Mouse (Mus musculus) fat pad, adult 2 months (tissue): ENCODE measurements around the gene Cacng7.

ENCODE experiments used
- DNase-seq: peaks from one replicate; pipeline ENCODE4 v3.0.0-alpha.2; 2011; ENCODE audit warnings: low read depth, low spot score; ENCODE audit errors: extremely low read depth

Cacng7 gene

DNA sequence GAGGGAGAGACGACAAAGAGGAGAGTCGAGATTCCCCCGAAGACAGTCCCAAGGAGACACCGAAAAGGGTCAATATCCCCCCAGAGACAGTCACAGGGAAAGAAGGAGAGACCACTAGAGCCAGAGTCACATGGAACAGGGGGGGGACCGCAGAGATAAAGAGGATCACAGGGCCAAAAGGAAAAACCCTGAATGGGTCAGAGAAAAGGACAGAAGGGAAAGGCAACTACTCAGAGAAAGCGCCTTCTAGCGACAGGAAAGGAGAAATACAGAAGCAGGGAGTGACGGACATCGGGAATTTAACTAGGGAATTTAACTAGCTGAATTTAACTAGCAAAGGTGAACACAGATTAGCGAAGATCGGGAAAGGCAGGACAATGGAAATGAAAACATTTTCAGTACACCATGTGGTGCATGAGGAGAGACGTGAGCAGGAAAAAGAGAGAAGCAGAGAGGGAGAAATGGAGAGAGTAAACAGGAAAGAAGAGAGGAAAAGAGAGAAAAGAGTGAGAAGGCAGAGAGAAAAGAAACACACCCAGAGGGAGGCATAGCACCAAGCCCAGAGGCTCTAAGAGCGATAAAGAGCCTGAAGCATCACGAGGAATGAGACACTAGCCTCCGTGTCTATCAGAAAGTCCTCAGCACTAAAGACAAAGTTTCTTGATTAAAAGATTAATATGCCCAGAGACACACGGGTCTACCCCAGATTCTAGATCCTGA is 30.0 kb upstream of the Cacng7 start:
- no peak for DNase-seq

DNA sequence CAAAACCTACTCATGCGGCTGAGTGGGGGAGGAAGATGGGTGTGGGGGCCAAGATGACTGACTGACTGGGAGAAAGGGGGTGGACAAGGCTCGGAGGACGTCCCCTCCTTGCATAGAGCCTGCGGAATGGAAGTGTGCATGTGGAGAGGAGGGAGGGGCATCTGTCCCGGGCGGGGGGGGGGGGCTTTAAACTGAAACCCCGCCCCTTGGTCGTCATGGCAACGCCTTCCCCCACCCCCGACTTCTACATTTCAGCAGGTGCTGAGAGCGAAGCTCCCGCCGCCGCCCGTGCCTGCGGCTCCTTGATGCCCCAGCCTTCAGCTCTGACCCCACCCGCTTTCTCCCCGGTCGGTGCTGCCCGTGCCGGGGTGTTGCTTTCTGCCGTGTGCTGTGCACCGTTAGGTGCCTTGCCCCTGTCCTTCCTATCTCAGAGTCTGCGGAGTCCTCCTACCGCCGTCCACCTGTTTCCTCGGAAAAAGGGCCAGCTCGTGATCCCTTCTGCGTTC is 29.4 kb upstream of the Cacng7 start:
- DNase-seq = no peak

DNA sequence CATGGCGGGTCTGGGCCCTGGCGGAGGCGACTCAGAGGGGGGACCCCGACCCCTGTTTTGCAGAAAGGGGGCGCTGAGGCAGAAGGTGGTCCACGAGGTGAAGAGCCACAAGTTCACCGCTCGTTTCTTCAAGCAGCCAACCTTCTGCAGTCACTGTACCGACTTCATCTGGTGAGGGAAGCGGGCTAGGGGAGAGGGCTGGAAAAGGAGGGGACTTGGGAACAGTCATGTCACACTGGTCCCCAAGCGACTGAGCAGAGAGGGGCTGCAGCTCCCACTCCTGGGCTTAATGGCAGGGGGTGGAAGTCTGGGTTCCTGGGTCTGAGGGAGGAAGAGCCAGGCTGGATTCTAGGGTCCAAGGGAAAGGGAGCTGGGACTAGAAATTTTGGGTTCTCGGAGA is 29.0 kb upstream of the Cacng7 start:
- DNase-seq = no peak

DNA sequence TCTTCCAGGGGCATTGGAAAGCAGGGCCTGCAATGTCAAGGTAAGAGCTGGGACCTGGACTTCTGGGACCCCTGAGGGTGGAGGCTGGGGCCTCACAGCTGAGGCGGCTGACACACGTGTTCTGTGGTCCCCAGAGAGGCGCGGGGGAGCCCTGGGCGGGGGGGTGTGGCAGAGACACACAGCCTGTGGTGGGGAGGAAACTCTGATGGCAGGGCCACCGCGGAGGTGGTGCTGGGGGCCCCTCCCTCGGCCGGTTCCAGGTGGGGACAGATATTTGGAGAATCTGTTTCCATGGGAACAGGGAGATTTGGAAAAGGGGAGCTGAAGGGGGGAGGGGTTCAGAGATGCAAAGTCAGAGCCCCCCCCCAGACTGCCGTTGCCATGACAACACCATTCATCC is 28.5 kb upstream of the Cacng7 start:
- no peak for DNase-seq

DNA sequence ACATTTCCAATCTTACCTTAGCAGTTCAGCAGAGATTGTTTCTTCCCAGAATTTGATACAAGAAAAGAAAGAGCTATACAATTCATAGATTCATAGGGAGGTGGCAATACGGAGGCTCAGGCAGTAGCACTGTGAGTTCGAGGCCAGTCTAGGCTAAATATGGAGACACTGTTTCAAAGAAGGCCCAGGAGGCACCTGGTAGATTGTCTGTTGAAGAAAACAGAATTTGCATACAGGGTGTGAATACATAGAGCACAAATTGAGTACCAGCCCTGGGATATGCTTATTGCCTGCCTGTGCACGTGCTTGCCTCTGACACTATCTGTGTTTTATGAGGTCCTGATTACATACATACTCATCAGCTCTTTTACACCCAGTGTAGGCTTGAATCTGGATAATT is 26.4 kb upstream of the Cacng7 start:
- no peak for DNase-seq

DNA sequence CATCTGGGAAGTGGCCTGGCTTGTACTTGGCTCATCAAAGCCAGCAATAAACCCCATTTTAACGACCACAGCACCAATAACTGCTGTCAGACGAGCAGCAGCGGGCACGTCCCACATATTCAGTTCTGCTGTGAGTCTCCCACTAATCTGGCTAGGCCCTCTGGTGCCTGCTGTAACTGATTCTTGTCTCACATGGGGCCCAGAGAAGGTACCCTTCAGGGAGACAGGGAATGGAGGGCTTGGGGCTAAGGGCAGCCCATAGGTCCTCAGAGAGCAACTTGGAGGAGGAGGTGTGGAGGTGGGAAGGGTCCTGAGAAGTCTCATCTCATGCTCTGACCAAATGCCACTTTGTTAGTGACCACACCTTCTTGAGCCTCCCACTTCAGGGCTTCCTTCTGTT is 24.1 kb upstream of the Cacng7 start:
- no peak for DNase-seq

DNA sequence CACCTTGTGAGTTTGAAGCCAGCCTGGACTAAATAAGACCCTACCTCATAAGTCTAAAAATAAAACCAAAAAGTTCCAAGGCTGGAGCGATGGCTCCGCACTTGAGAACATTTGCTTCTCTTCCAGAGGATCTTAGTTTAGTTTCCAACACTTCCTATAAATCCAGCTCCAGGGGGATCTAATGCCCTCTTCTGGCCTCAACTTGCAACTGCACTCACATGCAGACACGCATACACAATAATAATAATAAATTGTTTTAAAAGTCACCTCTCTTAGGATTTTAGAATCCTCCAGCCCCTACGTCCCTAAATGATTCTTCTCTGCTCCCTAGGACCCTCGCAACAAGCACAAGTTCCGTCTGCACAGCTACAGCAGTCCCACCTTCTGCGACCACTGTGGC is 22.5 kb upstream of the Cacng7 start:
- DNase-seq = no peak

DNA sequence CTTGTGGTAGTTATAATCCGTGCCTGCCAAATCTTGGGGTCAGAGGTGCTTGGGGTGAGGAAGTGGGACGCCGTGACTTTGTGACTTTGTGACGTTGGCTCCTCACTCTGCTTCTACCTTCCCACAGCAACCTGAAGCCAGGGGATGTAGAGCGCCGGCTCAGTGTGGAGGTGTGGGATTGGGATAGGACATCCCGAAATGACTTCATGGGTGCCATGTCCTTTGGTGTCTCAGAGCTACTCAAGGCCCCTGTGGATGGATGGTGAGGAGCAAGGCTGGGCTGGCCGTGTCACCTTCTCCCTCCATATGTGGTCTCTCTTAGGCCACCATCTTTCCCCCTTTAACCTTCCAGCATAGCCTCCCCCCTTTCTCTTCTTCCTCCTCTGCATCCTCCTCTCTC is 19.2 kb upstream of the Cacng7 start:
- DNase-seq = no peak

DNA sequence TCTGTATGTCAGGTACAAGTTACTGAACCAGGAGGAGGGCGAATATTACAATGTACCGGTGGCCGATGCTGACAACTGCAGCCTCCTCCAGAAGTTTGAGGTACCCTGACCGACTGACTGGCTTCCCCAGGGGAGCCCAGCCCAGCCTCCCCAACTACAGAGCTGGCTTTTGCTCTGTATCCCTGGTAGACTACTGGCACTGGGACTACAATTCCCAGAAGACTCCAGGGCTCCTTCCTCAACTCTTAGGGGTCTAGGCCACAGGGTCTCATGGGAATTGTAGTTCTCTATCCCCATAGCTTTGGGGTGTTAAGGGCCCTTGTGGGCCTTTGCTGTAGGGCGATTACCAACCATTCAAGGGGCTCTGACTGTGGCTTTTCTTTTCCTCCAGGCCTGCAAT is 18.6 kb upstream of the Cacng7 start:
- no peak for DNase-seq

DNA sequence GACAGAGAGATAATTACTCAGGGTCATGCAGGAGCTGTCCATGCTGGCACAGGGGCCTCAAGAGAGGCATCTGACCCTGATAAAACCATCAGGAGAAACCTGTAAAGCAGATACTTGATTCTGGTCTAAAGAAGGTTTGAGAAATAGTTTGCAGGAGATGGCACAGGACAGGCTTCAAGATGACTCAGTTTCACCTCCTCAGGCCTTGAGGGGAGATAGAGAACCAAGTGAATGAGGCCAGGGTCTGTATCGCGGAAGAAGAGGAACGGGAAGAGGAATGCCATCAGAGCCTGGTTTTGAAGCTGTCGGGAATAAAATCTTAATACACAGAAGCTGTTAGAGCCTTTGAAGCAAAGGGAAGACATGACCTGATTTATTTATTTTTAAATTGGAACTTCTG is 15.1 kb upstream of the Cacng7 start:
- no peak for DNase-seq

DNA sequence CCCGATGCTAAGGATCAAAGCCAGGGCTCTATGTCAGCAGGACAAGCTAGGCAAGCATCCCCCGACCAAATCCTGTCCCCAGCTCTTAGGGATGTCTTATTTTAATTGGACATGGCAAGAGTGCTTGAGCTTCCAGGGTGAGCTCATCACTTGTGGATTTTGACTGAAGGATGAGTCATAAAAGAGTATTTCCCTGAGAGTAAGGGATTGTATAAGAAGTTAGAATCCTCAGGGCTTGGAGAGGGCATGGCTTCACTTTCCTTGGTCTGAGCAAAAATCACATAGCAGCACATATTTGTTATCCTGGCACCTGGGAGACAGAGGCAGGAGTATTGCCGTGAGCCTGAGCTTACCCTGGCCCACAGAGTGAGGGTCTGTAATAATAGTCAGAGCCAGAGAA is 11.9 kb upstream of the Cacng7 start:
- DNase-seq = no peak

DNA sequence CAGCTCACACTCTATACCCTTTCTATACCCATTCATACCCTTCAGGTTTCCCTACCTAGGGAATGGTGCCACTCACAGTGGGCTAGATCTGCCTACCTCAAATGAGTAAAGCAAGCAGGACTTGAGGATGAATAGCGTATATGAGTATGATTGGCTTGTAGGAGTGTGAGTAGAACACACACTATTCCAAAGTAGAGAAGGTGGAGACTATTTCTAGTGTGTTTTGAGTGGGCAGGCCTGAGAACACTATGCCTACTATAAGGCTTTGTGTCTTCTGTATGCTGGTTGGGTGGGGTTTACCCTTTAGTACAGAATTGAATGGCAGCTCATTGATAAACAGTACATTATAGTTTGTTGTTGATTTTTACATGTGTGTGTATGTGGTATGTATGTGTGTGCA is 8.9 kb upstream of the Cacng7 start:
- DNase-seq = no peak

DNA sequence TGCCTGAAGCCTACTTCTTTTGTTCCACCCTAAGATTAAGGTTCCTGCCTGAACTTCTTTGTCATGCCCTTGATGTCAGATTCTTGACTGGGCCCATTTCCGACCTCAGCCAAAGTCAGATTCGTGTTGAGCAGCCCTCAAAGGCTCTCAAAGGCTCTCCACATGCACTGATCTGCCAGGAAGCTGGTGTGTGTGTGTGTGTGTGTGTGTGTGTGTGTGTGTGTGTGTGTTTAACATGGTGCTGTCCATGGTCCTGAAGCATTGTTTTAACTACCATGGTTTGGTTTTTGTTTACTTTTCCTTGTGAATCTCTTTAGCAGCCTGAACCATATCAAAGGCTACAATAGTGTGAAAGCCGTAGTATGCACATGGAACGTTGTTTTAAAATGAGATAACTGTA is 4.8 kb upstream of the Cacng7 start:
- no peak for DNase-seq

DNA sequence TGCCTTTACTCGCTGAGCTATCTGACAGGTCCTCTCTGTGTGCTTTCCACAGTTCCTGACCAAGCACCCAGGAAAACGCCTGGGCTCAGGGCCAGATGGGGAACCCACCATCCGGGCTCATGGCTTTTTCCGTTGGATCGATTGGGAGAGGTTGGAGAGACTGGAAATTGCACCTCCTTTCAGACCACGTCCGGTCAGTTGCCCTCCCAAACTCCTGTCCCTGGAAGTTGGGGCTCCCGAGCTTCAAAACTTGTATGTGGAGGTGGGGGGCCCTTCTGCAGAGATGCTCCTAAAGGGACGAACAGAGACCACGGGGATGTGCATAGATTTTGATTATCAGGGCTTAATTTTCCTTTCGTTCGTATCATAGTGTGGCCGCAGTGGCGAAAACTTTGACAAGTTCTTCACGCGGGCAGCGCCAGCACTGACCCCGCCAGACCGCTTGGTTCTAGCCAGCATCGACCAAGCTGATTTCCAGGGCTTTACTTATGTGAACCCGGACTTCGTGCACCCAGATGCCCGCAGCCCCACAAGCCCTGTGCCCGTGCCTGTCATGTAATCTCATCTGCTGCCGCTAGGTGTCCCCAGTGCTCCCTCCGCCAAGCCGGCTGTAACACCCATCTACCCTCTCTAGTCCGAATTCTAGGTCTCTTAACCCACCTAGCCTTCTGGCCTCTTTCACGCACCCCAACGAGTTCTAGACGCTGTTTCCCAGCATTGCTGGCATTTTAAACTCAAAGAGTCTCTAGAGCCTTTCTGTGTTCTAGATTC is 2.8 kb upstream of the Cacng7 start:
- DNase-seq = no peak

DNA sequence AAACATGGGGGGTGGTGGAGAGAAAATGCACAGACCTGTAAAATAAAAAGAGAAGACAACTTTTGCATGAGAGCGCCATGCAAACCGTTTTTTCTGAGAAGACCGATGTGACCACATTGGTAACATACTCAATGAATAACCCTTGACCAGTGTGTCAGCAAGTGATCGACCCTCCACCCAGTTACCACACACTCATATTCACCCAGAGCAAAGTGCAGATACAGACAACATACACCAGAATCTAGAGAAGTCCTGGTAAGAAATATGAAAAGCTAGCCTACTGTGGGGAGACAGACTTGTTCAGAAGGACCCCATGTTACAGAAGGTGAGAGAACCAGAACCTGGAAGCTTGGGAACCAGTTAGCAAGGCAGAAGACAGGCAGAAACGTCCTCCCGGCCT is 1.6 kb upstream of the Cacng7 start:
- no peak for DNase-seq

DNA sequence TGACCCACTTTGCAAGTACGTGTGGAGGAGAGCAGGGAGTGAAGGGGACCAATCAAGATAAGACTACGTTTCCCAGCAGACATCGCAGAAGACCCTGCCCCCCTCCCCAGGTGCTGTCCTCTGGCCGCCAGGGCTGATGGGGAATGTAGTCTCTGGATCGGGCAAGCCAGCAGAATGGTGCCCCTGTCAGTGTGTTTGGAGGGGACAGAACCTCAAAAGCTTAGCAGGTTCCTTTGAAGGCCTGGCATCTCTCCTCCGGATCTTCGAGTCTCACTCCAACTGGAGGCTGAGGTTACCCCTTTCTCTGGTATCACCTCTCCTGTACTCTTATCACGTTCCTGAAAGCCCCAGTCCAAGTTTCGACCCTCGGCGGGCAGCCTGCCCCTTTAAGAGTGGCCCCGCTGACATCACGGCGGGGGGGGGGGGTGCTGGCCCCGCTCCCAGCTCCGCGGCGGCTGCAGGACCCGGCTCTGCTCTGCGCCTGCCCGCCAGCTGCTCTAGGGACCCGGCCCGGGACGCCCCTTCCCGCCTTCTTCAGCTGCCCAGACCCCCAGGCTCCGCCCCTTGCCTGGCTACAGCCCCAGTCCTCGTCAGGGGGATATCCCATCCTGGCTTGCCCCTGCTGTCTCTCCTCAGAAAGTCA is 1.1 kb upstream of the Cacng7 start:
- DNase-seq = no peak

DNA sequence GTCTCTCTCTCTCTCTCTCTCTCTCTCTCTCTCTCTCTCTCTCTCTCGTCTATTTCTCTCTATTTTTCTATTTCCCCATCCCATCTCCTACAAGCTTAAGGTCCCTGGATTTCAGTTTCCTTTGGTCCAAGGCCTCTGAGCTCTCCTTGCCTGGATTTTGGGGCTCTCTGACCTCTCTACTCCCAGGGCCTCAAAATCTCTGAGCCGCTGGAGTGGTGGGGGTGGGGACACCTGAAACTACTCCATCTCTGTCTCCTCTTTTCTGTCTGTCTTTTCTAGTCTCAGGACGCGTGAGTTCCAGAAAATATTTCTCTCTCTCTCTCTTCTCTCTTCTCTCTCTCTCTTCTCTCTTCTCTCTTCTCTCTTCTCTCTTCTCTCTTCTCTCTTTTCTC is 535 bp upstream of the Cacng7 start:
- no peak for DNase-seq

DNA sequence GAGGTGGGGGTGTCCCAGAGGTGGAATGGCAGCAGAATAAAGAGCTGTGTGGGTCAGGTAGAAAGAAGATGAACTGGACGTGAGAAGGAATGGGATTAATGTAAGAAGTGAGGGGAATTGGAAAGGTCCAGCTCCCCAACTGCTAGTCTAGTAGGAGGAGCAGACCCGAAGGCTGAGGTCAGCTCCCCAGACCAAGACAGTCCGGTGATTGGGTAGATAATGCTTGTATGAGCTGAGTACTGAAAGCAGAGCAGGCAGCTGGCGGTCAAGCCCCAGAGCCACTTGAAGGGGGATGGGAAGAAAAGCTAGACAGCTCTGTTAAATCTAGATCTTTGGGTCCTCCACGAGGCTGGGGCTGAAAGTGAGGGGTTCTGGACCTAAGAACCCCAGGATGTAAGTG is 787 bp downstream of the Cacng7 start:
- no peak for DNase-seq

DNA sequence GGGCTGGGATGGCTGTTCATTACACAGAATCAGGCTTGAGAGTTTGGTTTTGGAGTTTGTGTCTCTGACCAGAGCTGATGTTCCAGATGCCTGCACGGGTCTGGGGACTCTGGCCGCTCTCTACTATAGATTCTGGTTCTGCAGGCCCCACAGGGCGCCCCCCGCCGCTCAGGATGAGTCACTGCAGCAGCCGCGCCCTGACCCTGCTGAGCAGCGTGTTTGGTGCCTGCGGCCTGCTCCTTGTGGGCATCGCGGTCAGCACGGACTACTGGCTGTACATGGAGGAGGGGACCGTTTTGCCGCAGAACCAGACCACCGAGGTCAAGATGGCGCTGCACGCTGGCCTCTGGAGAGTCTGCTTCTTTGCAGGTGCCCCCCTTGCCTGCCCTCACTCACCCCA is 3.7 kb downstream of the Cacng7 start:
- DNase-seq = no peak

DNA sequence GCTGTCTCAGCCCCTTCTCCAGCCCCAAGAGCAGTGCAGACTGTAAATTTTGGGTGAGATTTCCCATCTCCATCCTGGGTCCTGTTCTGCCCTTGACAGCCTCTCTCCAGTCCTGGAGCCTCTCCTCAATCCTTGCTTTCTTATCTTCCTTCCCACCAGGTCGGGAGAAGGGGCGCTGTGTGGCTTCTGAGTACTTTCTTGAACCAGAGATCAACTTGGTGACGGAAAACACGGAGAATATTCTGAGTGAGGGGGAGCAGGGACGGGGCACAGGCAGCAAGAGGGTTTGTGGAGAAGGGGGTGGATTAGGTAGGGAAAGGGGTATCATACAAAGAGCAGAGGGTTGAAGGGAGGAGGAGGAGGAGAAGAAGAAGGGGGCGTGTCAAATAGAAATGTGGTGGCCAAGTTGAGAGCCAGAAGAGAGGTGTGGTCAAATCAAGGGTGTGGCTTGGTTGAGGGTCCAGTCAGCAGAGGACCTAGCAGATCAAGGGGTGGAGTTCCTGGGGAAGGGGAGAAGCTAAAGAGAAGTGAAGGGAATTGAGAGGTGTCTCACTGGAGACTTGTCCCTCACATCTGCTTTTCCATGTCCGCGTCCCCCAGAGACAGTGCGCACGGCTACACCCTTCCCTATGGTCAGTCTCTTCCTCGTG is 5.7 kb downstream of the Cacng7 start:
- no peak for DNase-seq

DNA sequence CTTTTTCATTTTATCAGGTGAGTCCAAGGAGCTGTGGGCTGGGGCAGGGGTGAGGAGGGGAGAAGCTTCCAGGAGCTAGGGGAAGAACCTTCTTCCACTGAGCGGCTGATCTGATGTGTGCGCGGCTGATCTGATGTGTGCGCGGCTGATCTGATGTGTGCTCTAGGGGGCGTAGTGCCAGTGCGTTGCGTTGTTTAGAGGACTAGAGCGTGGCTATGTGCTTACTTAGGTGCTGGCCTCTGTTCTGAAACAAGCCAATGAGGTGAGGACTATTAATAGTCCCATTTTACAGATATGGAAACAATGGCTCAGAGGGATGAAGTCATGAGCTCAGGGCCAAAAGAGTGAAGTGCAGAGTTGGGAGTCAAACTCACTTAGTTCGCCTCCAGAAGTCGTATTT is 6.3 kb downstream of the Cacng7 start:
- DNase-seq = no peak

DNA sequence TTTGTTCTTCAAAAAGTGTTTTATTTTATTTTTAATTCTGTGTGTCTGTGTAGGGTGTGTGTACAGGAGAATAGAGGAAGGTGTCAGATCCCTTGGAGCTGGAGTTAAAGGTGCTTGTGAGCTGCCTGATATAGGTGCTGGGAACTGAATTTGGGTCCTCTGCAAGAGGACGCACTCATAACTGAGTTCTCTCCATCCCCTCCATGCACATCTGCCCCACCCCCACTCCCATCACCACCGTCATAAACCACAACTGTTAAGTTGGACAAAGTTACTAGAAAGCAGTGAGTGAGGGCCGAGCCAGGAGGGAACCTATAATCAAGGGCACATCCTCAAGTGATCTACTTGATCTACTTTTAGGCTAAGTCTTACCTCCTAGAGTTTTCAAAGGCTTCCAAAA is 11.1 kb downstream of the Cacng7 start:
- DNase-seq = no peak
